Mouse (Mus musculus) cerebellum, adult 8-10 months (tissue): ENCODE measurements around the gene Pde11a.

Source experiments
- DNase-seq: peaks from one replicate; pipeline ENCODE4 v3.0.0; 2022

Pde11a gene

GRCm38 (mm10) chr2:76338215-76339156 is at the start of gene Pde11a:
TSS of gene Pde11a (minus strand) at chr2:76338774.
- no peak for DNase-seq

DNA sequence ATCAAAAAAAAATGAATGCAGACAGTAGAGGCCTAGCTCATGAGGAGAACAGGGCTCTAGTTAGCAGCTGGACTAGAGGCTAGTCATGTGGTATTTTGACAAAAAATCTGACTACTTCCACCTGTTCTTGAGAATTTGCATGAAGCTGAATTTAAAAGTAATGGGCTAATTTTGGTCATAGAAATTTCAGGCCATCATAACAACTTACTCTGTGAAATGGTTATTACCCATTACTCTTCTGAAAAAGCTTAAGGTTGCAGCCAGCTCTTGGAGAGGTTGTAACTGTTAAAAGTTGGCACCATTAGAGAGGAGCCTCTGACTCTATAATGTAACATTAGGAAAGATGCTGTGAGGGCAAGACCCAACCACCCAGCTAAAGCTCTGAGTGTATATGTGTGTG is 48.0 kb upstream of the Pde11a start:
- DNase-seq = no peak

GRCm38 (mm10) chr2:76378646-76379045 is 40.1 kb upstream of the Pde11a start:
- no peak for DNase-seq

DNA sequence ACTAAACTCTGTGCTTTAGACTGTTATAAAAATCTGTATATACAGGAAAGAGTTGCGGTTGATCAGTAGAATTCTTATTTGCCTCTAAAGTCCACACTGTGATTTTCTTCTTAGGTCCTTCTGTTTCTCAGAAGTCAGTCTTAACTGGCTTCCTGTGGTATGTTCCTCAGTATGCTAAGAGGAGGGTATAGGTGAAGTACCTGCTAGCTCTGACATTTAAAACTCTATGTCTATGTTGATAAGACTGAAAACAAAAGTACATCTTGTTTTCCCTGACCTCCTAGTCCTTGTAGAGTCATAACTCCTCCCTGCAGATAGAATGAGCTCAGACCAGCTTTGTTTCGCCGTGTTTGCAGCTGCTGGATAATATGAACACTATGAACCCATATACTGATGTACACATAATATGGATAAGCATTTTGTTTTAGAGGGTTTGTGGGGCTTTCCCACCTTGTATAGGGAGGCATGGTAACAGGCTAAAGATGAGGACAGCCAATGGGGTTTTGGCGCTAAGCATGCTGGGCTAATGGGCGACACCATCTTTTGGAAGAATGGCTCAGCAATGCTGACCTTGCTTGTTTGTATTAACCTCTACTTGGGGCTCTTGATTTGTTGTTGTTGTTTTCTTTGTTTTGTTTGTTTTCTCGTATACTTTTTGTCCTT is 36.1 kb upstream of the Pde11a start:
- no peak for DNase-seq

DNA sequence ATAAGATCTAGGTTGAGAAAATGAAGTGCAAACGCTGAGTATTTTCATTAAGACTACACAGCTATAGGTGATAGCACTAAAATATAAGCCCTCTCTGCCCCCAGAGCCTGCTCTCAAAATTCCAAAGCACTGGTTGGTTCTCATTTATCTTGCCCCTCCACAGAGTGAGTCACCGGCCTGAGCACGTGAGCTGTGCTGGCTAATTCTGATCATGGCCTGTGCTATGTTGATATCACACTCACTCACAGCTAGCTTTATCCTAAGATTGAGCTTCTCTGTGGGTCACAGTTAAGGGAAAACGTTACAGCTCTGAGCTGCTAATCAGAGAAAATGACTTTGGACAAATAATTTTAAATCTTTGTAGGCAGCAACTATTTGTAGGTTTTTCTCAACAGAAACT is 33.7 kb upstream of the Pde11a start:
- DNase-seq = no peak

DNA sequence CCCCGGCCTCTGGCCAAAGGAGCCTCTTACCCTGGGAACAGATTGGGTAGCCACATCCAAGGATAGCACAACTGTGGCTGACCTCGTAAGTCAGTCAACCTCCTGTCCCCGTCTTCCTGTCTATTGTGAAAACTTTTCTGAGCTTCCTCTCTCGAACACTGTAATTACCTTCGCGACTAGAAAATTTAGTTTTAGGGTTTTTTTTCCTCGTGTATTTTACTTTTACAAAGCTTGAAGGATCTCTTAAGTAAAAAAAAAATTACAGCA is 32.0 kb upstream of the Pde11a start:
- DNase-seq = no peak

DNA sequence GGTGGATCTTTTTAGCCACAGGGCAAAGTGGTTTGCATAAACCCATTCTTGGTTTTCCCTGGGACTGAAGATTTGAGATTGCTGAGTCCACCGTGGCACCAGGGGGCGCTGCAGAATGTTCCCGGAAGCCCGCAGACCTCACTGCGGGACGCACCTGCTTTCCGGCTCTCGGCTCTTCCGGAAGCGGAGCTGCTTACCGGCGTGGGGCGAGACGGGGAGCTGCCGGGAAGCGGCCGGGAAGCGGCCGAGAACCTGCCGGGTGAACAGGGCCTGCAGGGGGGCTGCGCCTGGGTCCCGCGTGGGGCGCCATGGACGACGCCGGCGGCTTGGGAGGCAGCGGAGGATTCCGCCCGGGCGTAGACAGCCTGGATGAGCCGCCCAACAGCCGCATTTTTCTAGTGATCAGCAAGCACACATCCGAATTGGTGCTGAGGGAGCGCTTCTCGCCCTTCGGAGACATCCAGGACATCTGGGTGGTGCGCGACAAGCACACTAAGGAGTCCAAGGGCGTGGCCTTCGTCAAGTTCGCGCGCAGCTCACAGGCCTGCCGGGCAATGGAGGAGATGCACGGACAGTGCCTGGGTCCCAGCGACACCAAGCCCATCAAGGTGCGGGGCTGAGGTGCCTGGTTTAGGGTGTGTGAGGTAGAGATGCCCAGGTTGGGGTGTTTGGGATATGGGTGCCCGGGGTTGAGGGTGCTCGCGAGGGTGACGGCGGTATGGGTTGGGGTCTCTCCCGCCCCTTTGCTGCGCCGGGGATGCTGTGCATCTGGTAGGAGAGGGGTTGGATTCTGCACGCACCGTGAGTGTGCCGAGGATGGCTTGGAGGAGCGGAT is 31.5 kb upstream of the Pde11a start, which contains the start of gene Rbm45:
TSS of gene Rbm45 (plus strand) at position 164 of the 835 bp plus-strand sequence.
- DNase-seq = peak; percentile 91

GRCm38 (mm10) chr2:76368861-76369660 is 30.5 kb upstream of the Pde11a start:
- DNase-seq = no peak

GRCm38 (mm10) chr2:76367188-76367922 is 28.8 kb upstream of the Pde11a start:
- DNase-seq = peak; percentile 83

GRCm38 (mm10) chr2:76365811-76366210 is 27.2 kb upstream of the Pde11a start:
- DNase-seq = no peak

DNA sequence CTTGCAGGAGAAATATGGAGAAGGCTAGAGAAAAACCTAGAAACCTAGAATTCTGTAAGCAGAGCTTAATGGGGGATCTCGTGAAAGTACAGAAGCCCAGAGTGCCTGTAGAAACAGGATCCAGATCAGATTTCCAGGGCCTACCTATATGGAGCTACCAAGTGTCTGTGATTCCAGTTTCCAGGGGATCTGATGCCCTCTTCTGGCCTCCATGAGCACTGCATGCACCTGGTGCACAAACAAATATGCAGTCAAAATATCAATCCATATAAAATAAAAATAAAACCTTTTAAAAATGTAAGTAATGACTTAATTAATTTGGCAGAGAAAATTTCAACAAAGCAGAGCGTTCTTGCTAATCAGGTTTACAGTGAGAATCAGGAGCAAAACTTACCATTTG is 23.5 kb upstream of the Pde11a start:
- DNase-seq = no peak

DNA sequence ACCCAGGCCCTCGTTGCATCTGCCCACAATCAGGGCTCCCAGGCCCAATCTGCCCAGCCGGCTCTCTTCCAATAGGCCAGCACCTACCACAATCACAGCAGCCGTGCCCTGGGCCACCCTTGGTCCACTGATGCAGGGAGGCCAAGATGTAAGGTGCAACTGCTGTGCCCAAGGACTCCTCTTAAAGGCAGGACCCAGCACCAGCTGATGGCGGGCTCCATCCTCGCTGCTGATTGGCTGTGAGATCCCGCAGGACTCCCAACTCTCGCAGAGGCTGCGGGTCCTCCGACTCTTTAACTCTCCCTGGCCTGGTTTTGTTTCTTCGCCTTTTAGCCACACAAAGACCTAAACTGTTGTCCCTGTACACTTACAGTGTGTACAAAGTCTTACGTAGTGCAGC is 21.7 kb upstream of the Pde11a start, which contains the start of gene Cyct:
TSS of gene Cyct (minus strand) at position 225 of the 400 bp plus-strand sequence.
- DNase-seq = no peak

DNA sequence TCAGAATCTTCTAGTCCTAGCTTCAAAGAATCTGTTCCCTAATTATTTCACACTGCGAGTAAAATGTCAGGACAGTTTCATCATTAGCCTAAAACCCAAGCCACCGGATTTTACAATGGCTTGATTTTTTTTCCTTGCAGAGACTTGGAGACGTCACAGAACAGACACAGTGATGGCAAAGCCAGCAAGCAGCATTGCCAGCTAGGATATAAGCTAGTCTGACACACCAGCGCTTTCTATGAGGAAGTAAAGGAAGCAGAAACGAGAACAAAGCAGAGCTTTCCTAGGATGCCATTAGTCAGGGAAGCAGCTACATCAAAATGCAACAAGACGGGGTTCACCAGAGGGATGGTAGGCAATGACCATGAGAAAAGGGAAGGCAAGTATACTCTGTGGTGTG is 9.3 kb upstream of the Pde11a start:
- DNase-seq = no peak

DNA sequence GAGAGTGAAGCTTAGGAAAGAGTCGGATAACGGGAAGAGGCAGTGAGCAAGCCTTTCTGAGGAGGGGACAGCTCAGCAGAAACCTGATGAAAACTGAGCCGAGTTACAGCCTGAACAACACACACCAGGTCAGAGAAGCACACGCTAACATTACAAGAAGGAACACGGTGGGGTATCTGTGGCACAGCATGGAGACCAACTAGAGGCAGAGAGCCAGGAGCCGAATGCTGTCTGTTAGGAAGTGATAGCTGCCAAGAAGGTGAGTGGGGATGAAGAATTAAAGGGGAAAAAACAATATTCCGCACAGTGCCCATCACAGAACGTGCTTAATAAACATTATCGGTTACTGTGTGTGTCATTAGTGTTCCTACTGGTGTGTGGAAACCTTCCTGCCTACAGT is 3.6 kb upstream of the Pde11a start:
- no peak for DNase-seq

GRCm38 (mm10) chr2:76334596-76334995 is 4.0 kb downstream of the Pde11a start:
- no peak for DNase-seq

GRCm38 (mm10) chr2:76332161-76332805 is 6.3 kb downstream of the Pde11a start:
- no peak for DNase-seq

- DNase-seq = no peak
Measured at GRCm38 (mm10) chr2:76330081-76330480, 8.5 kb downstream of the Pde11a start.

GRCm38 (mm10) chr2:76326161-76326560 is 12.4 kb downstream of the Pde11a start:
- DNase-seq = no peak

DNA sequence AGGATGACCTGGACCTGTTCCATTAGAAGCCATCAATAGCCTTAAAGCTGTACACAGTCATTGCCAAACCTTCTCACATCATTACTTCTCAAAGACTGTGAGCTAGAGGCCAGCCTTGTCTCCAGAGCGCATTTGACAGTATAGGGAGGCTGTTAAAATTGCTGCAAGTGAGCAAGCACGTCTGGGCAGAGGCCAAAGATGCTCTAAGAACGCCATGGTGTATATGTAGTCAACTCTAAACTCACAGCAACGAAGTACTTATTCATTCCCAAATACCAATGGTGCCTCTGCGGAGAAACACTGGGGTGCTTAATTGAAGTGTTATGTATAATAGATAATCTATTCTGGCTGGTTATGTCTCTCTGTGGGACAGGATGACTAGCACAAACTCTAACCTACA is 14.1 kb downstream of the Pde11a start:
- DNase-seq = no peak

DNA sequence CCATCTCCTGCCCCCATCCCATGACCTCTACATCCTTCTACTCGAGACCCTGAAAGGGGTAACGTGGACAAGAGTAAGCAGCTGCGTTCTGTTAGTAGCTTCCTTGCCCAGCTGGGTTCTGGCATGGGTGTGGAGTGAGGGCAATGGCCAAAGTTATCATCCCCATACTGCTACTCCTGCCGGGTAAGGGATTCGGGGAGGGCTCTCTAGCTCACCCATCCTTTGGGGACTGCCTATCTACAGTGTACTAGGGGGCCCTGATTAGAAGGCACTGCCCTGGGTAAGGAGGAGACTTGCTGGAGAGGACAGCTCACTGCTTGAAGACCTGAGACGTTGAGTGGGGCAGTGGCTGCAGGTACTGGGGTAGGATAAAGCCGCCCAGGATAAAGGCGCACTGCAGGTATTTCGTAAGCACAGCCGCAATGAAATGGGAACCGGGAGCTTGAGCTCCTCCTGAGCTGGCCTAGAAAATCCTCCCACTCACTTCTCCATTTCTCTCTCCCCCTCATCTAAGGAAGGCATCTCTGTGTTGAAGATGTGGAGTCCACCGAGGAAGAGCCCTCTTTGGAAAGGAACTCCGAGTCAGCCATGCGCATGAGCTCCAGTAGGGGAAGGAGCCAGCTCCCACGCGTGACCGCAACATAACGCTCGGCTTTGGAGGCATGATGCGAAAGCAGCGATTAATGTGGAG is 15.2 kb downstream of the Pde11a start:
- no peak for DNase-seq

GRCm38 (mm10) chr2:76320336-76320735 is 18.2 kb downstream of the Pde11a start:
- DNase-seq = no peak
